Mouse (Mus musculus): ENCODE measurements around the gene Tmem232. TPM values are rescaled to one million over a fixed set of nuclear protein-coding genes. Genes with fewer than 3 reads are reported as not detected.
"Not testable (repeated sequence)": the region's sequence is repeated elsewhere in the genome, so short reads cannot be mapped to it uniquely, and the experiment has no call there.

Tmem232 gene
- polyA plus RNA-seq, 1 experiment from 2014 or later = not detected

DNA sequence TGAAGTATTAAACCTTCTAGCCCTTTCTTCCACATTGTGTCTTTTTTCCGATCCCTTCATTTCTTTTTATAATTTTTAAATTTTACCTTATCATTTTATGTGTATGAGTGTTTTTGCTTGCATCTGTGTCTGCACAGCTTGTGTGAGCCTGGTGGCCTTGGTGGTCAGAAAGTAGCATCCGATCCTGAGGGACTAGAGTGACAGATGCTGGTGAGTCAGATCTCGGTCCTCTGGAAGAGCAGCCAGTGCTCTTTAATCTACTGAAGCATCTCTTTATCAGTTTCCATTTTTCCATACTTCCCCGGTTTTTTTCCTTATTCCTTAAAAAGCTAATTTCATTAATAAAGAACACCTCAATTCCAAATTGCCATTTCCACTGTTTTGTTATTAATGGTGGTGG lies 9.8 kb upstream of the Tmem232 start:
- DNase-seq (no peak), ATAC-seq (ENCODE audit: low FRiP score, low TSS enrichment) (no peak)
- H3K27me3 ChIP-seq (ENCODE audit: control insufficient read depth, insufficient read depth, low read length) = no peaks in the 10 kb centered on the region
- H3K27ac ChIP-seq (replicated peaks; ENCODE audit: low read depth, low read length) = no peak overlapping the region
- H3K9ac ChIP-seq (replicated peaks; ENCODE audit: low read length) = no peak overlapping the region
- no peak overlapping the region for H3K4me3 ChIP-seq (replicated peaks; ENCODE audit: low read depth, low read length)
- no peak overlapping the region for H3K4me2 ChIP-seq (ENCODE audit: low read length)
- no peaks in the 10 kb centered on the region for H3K9me3 ChIP-seq (ENCODE audit: control insufficient read depth, low read length)
- 85% methylated on average over 4 of the region's 4 CpGs for WGBS
- H3K36me3 ChIP-seq (ENCODE audit: control insufficient read depth, insufficient read depth, low read length) = no peaks in the 10 kb centered on the region
- no peaks in the 10 kb centered on the region for H3K4me1 ChIP-seq (ENCODE audit: control insufficient read depth, insufficient read depth, low read length)

- no peak overlapping the region for H3K9ac ChIP-seq (replicated peaks; ENCODE audit: low read length)
- ATAC-seq (ENCODE audit: low FRiP score, low TSS enrichment) = no peak
- no peaks in the 10 kb centered on the region for H3K36me3 ChIP-seq (ENCODE audit: control insufficient read depth, insufficient read depth, low read length)
- H3K4me3 ChIP-seq (replicated peaks; ENCODE audit: low read depth, low read length) = no peak overlapping the region
- DNase-seq = no peak
- H3K27me3 ChIP-seq (ENCODE audit: control insufficient read depth, insufficient read depth, low read length) = no peaks in the 10 kb centered on the region
- H3K27ac ChIP-seq (replicated peaks; ENCODE audit: low read depth, low read length) = no peak overlapping the region
- H3K4me1 ChIP-seq (ENCODE audit: control insufficient read depth, insufficient read depth, low read length) = no peaks in the 10 kb centered on the region
- no peak overlapping the region for H3K4me2 ChIP-seq (ENCODE audit: low read length)
- no peaks in the 10 kb centered on the region for H3K9me3 ChIP-seq (ENCODE audit: control insufficient read depth, low read length)
- WGBS = 80% methylated on average over 18 of the region's 18 CpGs
Measured at GRCm38 (mm10) chr17:65548698-65549365, 8.2 kb upstream of the Tmem232 start.

DNA sequence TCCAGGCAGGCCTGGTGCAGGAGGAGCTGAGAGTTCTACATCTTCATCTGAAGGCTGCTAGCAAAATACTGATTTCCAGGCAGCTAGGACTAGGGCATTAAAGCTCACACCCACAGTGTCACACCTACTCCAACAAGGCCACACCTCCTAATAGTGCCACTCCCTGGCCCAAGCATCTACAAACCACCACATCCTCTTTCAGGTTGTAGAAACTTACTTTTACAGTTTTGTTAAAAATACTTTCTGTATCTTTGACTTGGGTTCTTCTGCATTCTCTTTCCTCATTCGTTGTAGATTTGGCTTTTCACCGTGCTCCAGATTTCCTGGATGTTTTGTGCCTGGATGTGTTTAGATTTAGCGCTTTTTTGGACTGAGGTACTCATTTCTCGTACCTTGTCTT lies 5.6 kb upstream of the Tmem232 start:
- not testable (repeated sequence) for ATAC-seq (ENCODE audit: low FRiP score, low TSS enrichment); H3K4me3 ChIP-seq (replicated peaks; ENCODE audit: low read depth, low read length); H3K27me3 ChIP-seq (ENCODE audit: control insufficient read depth, insufficient read depth, low read length); H3K27ac ChIP-seq (replicated peaks; ENCODE audit: low read depth, low read length); H3K4me1 ChIP-seq (ENCODE audit: control insufficient read depth, insufficient read depth, low read length); H3K4me2 ChIP-seq (ENCODE audit: low read length); H3K9me3 ChIP-seq (ENCODE audit: control insufficient read depth, low read length); H3K36me3 ChIP-seq (ENCODE audit: control insufficient read depth, insufficient read depth, low read length); H3K9ac ChIP-seq (replicated peaks; ENCODE audit: low read length); DNase-seq
- WGBS = 97% methylated on average over 4 of the region's 4 CpGs

- no peak overlapping the region for H3K27ac ChIP-seq (replicated peaks; ENCODE audit: low read depth, low read length)
- no peaks in the 10 kb centered on the region for H3K9me3 ChIP-seq (ENCODE audit: control insufficient read depth, low read length)
- H3K27me3 ChIP-seq (ENCODE audit: control insufficient read depth, insufficient read depth, low read length) = no peaks in the 10 kb centered on the region
- H3K9ac ChIP-seq (replicated peaks; ENCODE audit: low read length) = no peak overlapping the region
- no peak overlapping the region for H3K4me2 ChIP-seq (ENCODE audit: low read length)
- H3K36me3 ChIP-seq (ENCODE audit: control insufficient read depth, insufficient read depth, low read length) = no peaks in the 10 kb centered on the region
- H3K4me3 ChIP-seq (replicated peaks; ENCODE audit: low read depth, low read length) = no peak overlapping the region
- ATAC-seq (ENCODE audit: low FRiP score, low TSS enrichment) = no peak
- DNase-seq = peak; percentile 78
- 34% methylated on average over 3 of the region's 3 CpGs for WGBS
- H3K4me1 ChIP-seq (ENCODE audit: control insufficient read depth, insufficient read depth, low read length) = no peaks in the 10 kb centered on the region
Measured at GRCm38 (mm10) chr17:65536156-65536555, 4.4 kb downstream of the Tmem232 start.

GRCm38 (mm10) chr17:65532381-65532780 lies 8.2 kb downstream of the Tmem232 start:
- H3K4me1 ChIP-seq (ENCODE audit: control insufficient read depth, insufficient read depth, low read length); H3K27ac ChIP-seq (replicated peaks; ENCODE audit: low read depth, low read length); H3K4me2 ChIP-seq (ENCODE audit: low read length); H3K4me3 ChIP-seq (replicated peaks; ENCODE audit: low read depth, low read length); H3K9me3 ChIP-seq (ENCODE audit: control insufficient read depth, low read length); H3K27me3 ChIP-seq (ENCODE audit: control insufficient read depth, insufficient read depth, low read length); H3K9ac ChIP-seq (replicated peaks; ENCODE audit: low read length); H3K36me3 ChIP-seq (ENCODE audit: control insufficient read depth, insufficient read depth, low read length); ATAC-seq (ENCODE audit: low FRiP score, low TSS enrichment); DNase-seq: not testable (repeated sequence)

DNA sequence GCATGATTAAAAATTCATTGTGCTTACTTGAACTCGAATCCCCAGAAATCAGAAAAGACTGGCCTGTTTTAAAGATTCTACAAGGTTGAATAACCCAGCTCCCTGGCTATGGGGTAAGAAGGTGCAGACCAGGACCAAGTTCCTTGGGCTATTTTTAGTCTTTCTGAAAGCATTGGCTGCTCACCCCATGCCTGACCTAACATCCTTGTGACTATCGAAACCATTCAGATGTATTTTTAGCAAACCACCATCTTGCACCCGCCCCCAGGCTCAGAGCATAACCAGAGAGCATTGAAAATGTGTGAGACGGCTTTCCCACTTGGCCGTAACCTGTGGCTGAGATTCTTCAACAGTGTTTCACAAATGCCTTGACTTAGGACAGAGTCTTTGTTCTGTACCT lies 13.1 kb downstream of the Tmem232 start:
- H3K36me3 ChIP-seq (ENCODE audit: control insufficient read depth, insufficient read depth, low read length) = no peaks in the 10 kb centered on the region
- H3K4me2 ChIP-seq (ENCODE audit: low read length) = no peak overlapping the region
- no peak overlapping the region for H3K9ac ChIP-seq (replicated peaks; ENCODE audit: low read length)
- H3K27ac ChIP-seq (replicated peaks; ENCODE audit: low read depth, low read length) = no peak overlapping the region
- ATAC-seq (ENCODE audit: low FRiP score, low TSS enrichment) (no peak), DNase-seq (no peak)
- WGBS = 86% methylated on average over 5 of the region's 5 CpGs
- H3K27me3 ChIP-seq (ENCODE audit: control insufficient read depth, insufficient read depth, low read length) = no peaks in the 10 kb centered on the region
- no peaks in the 10 kb centered on the region for H3K9me3 ChIP-seq (ENCODE audit: control insufficient read depth, low read length)
- no peak overlapping the region for H3K4me3 ChIP-seq (replicated peaks; ENCODE audit: low read depth, low read length)
- H3K4me1 ChIP-seq (ENCODE audit: control insufficient read depth, insufficient read depth, low read length) = no peaks in the 10 kb centered on the region

- ATAC-seq (ENCODE audit: low FRiP score, low TSS enrichment) (no peak), DNase-seq (no peak)
- no peaks in the 10 kb centered on the region for H3K4me1 ChIP-seq (ENCODE audit: control insufficient read depth, insufficient read depth, low read length)
- no peaks in the 10 kb centered on the region for H3K36me3 ChIP-seq (ENCODE audit: control insufficient read depth, insufficient read depth, low read length)
- H3K4me2 ChIP-seq (ENCODE audit: low read length) = no peak overlapping the region
- no peaks in the 10 kb centered on the region for H3K27me3 ChIP-seq (ENCODE audit: control insufficient read depth, insufficient read depth, low read length)
- H3K27ac ChIP-seq (replicated peaks; ENCODE audit: low read depth, low read length) = no peak overlapping the region
- no peak overlapping the region for H3K9ac ChIP-seq (replicated peaks; ENCODE audit: low read length)
- no peak overlapping the region for H3K4me3 ChIP-seq (replicated peaks; ENCODE audit: low read depth, low read length)
- 90% methylated on average over 3 of the region's 3 CpGs for WGBS
- H3K9me3 ChIP-seq (ENCODE audit: control insufficient read depth, low read length) = no peaks in the 10 kb centered on the region
Measured at GRCm38 (mm10) chr17:65513517-65513916, 27.1 kb downstream of the Tmem232 start.

DNA sequence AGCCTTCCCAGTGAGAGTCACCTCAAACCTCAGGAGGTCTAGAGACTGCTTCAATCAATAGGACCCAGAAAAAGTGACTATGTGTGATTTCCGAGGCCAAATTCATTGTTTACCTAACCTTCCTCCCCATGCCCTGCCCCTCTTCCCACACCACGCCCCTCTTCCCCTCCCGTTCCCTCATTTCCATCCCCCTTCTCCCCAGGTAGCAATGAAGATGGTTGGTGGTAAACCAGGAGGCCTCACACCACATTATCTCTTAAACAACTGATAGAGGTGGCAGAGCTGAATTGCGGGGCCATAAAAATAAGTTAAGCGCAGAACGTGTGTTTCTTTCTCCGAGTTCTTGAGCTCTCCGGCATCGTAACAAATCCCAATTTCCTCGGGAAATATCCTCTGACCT lies 55.9 kb downstream of the Tmem232 start:
- Histone ChIP-seq H3K4me3 (replicated peaks; ENCODE audit: low read depth, low read length) (no peak overlapping the region), H3K9ac (replicated peaks; ENCODE audit: low read length) (no peak overlapping the region), H3K27me3 (ENCODE audit: control insufficient read depth, insufficient read depth, low read length) (no peaks in the 10 kb centered on the region), H3K4me2 (ENCODE audit: low read length) (no peak overlapping the region), H3K36me3 (ENCODE audit: control insufficient read depth, insufficient read depth, low read length) (no peaks in the 10 kb centered on the region), H3K4me1 (ENCODE audit: control insufficient read depth, insufficient read depth, low read length) (no peaks in the 10 kb centered on the region), H3K9me3 (ENCODE audit: control insufficient read depth, low read length) (no peaks in the 10 kb centered on the region), H3K27ac (replicated peaks; ENCODE audit: low read depth, low read length) (no peak overlapping the region)
- DNase-seq = no peak
- WGBS = 83% methylated on average over 10 of the region's 10 CpGs
- ATAC-seq (ENCODE audit: low FRiP score, low TSS enrichment) = no peak

GRCm38 (mm10) chr17:65476747-65477146 lies 63.8 kb downstream of the Tmem232 start:
- Histone ChIP-seq H3K4me1 (ENCODE audit: control insufficient read depth, insufficient read depth, low read length) (no peaks in the 10 kb centered on the region), H3K4me2 (ENCODE audit: low read length) (no peak overlapping the region), H3K4me3 (replicated peaks; ENCODE audit: low read depth, low read length) (no peak overlapping the region), H3K36me3 (ENCODE audit: control insufficient read depth, insufficient read depth, low read length) (no peaks in the 10 kb centered on the region), H3K27ac (replicated peaks; ENCODE audit: low read depth, low read length) (no peak overlapping the region), H3K9ac (replicated peaks; ENCODE audit: low read length) (no peak overlapping the region), H3K9me3 (ENCODE audit: control insufficient read depth, low read length) (no peaks in the 10 kb centered on the region), H3K27me3 (ENCODE audit: control insufficient read depth, insufficient read depth, low read length) (no peaks in the 10 kb centered on the region)
- no peak for ATAC-seq (ENCODE audit: low FRiP score, low TSS enrichment)
- 92% methylated on average over 10 of the region's 10 CpGs for WGBS
- DNase-seq = no peak
